Mouse (Mus musculus): ENCODE measurements around the gene Tia1.

- TF ChIP-seq FLI1 (IDR thresholded peaks at IDR 0.05; ENCODE audit: low read length) (no peak), GATA1 (IDR thresholded peaks at IDR 0.05; ENCODE audit: borderline replicate concordance, low read length) (no peak)
Measured at GRCm38 (mm10) chr6:86419239-86419638, 15.2 kb downstream of the Tia1 start.
